8 mouse cellular contexts compared by ENCODE assay signal in the genomic region with DNA sequence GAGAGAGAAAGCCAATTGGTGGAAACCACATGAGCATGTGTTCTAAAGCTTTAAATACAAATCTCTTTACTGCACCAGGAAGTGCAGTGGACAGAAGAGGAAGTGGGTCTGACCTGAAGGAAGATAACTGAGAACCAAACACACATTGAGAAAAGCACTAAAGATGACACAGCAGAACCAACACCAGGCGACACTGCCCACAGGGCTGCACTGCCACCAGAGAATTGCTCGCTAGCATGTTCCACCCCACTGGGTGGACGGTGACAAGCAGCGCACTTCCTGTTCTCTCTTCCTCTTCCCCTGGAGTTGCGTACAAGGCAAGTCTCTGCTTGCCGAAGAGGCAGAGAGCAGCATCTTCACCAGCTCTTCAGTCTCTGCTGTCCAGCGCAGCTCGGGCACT.
DNase-seq lines count a peak whose midpoint lies in the region; ATAC-seq and TF ChIP-seq lines count a peak whose summit lies in the region.

No protein-coding gene starts in this region.

- TF ChIP-seq CTCF in thymus, adult 2 months (IDR thresholded peaks at IDR 0.05; ENCODE audit: borderline replicate concordance, control insufficient read depth, extremely low read depth, insufficient read depth, low read length, poor library complexity) = no peak
- TF ChIP-seq CTCF in forebrain, postnatal 0 days (IDR thresholded peaks at IDR 0.05; ENCODE audit: low read depth) = no peak

- peaks cover 4% of the 10 kb centered on the region for H3K4me1 ChIP-seq in thymus, adult 2 months (replicated peaks; ENCODE audit: control insufficient read depth, insufficient read depth, low read length)
- H3K4me1 ChIP-seq in forebrain, postnatal 0 days (ENCODE audit: insufficient read depth) = no peaks in the 10 kb centered on the region

- WGBS in thymus, adult 2 months = 30% methylated on average over 8 of the region's 8 CpGs
- 95% methylated on average over 8 of the region's 8 CpGs for WGBS in forebrain, postnatal 0 days

- TF ChIP-seq POLR2A in thymus, adult 2 months (IDR thresholded peaks at IDR 0.05; ENCODE audit: control insufficient read depth, extremely low read depth, insufficient read depth, low read length, poor library complexity) = no peak

- no peak overlapping the region for H3K9ac ChIP-seq in forebrain, postnatal 0 days

- no peak overlapping the region for H3K4me2 ChIP-seq in forebrain, postnatal 0 days (ENCODE audit: low read depth)

- DNase-seq in left cerebral cortex, adult 11 months (ENCODE audit: low spot score) = peak; percentile 12
- DNase-seq in left cerebral cortex, postnatal 36 days (ENCODE audit: low spot score in 2 of 2) = no peak
- peak; percentile 63 to 75 for DNase-seq in lung, postnatal 4 days
- peak; percentile 22 for DNase-seq in thymus, adult 2 months
- DNase-seq in retina, embryonic 14.5 days (ENCODE audit: low spot score) = no peak
- no peak for DNase-seq in ovary, postnatal 14 days (ENCODE audit: low spot score)
- no peak for DNase-seq in forebrain, postnatal 0 days

- intact Hi-C loops in left cerebral cortex, postnatal 36 days (cut with DNase I) = no loop called here

- H3K36me3 ChIP-seq in thymus, adult 2 months (ENCODE audit: control insufficient read depth, insufficient read depth, low read length) = no peaks in the 10 kb centered on the region
- H3K36me3 ChIP-seq in forebrain, postnatal 0 days (ENCODE audit: insufficient read depth) = peaks cover 6% of the 10 kb centered on the region; the same call in 1 of the 2 replicates

- no peak overlapping the region for H3K27ac ChIP-seq in thymus, adult 2 months (ENCODE audit: control insufficient read depth, insufficient read depth, low read length)
- no peak overlapping the region for H3K27ac ChIP-seq in forebrain, postnatal 0 days (ENCODE audit: low read depth, low read length)

- 0 out of 2 replicates have a peak, but pooled peaks have one; percentile 40 for ATAC-seq in erythroblast, adult 5-6 weeks (replicated peaks; ENCODE audit: low FRiP score, poor library complexity, severe bottlenecking)
- ATAC-seq in forebrain, postnatal 0 days = no peak

- H3K9me3 ChIP-seq in forebrain, postnatal 0 days (ENCODE audit: low read length) = no peaks in the 10 kb centered on the region

- H3K27me3 ChIP-seq in thymus, adult 2 months (ENCODE audit: control insufficient read depth, insufficient read depth, low read length) = no peaks in the 10 kb centered on the region
- H3K27me3 ChIP-seq in forebrain, postnatal 0 days (ENCODE audit: insufficient read depth, low read length) = no peaks in the 10 kb centered on the region

- H3K4me3 ChIP-seq in thymus, adult 2 months (ENCODE audit: control insufficient read depth, insufficient read depth, low read length) = no peak overlapping the region
- no peak overlapping the region for H3K4me3 ChIP-seq in forebrain, postnatal 0 days (ENCODE audit: low read depth, low read length)

Comparison
In these comparisons a context has a peak if more than half of its experiments do, and no peak if none do; other contexts are left out.
1. DNase-seq: peak in left cerebral cortex, adult 11 months (single experiment), lung, postnatal 4 days (2 of 2) and thymus, adult 2 months (single experiment); none in left cerebral cortex, postnatal 36 days (0 of 2), retina, embryonic 14.5 days (single experiment), ovary, postnatal 14 days (single experiment) and forebrain, postnatal 0 days (single experiment).